Mouse (Mus musculus) natural killer cell, adult 2 months (primary cell): ENCODE measurements around the gene Lpin3.

Experiments
- DNase-seq, 2 experiments: peaks; one replicate each; pipeline ENCODE4 v3.0.0; 2022; ENCODE audit warnings: low spot score in 2 of 2

The Lpin3 gene

GRCm38 (mm10) chr2:160933890-160934289 lies 53.4 kb downstream of the Lpin3 start:
- DNase-seq: no peak

GRCm38 (mm10) chr2:160934451-160934850 lies 54.0 kb downstream of the Lpin3 start:
- DNase-seq: no peak

- no peak for DNase-seq
These were observed 60.6 kb downstream of the Lpin3 start for GRCm38 (mm10) chr2:160940930-160941709.

- DNase-seq: no peak
These were observed 62.0 kb downstream of the Lpin3 start for GRCm38 (mm10) chr2:160942443-160942842.

- no peak for DNase-seq
These were observed 71.1 kb downstream of the Lpin3 start for GRCm38 (mm10) chr2:160951595-160951994.

GRCm38 (mm10) chr2:160953131-160953873 lies 72.8 kb downstream of the Lpin3 start:
- DNase-seq: peak in 1 of 2 experiments; percentile 22

- no peak for DNase-seq
These were observed 74.1 kb downstream of the Lpin3 start for GRCm38 (mm10) chr2:160954541-160954940.

GRCm38 (mm10) chr2:160955331-160955730 lies 74.9 kb downstream of the Lpin3 start:
- no peak for DNase-seq
